Mouse (Mus musculus) kidney, postnatal 14 days (tissue): ENCODE data around the gene Atp5j2.
A peak's percentile ranks its signal among the peaks of the same experiment; 100 is the strongest.

ENCODE experiments used
- DNase-seq: peaks from one replicate; pipeline ENCODE4 v3.0.0; 2022; ENCODE audit warnings: mixed read lengths

The Atp5j2 gene

GRCm38 (mm10) chr5:145200387-145200786 is 8.5 kb upstream of the Atp5j2 start:
- no peak for DNase-seq

GRCm38 (mm10) chr5:145190875-145191798 is 725 bp downstream of the Atp5j2 start:
- DNase-seq: peak; percentile 95

- DNase-seq: no peak
These were observed 1.5 kb downstream of the Atp5j2 start for GRCm38 (mm10) chr5:145190373-145190772.

GRCm38 (mm10) chr5:145189416-145189815 is 2.4 kb downstream of the Atp5j2 start:
- DNase-seq: no peak

- DNase-seq: no peak
These were observed 6.6 kb downstream of the Atp5j2 start for GRCm38 (mm10) chr5:145185244-145185643.

- DNase-seq: no peak
These were observed 13.3 kb downstream of the Atp5j2 start for GRCm38 (mm10) chr5:145178461-145178980.

GRCm38 (mm10) chr5:145167306-145167661 is 24.6 kb downstream of the Atp5j2 start:
- DNase-seq: no peak

GRCm38 (mm10) chr5:145166536-145167305 is 25.1 kb downstream of the Atp5j2 start, which contains the start of the genes Ptcd1 and Cpsf4:
TSS of gene Ptcd1 (minus strand) at chr5:145167108.
TSS of gene Cpsf4 (plus strand) at chr5:145167213.
- peak; percentile 99 for DNase-seq

- no peak for DNase-seq
These were observed 26.7 kb downstream of the Atp5j2 start for GRCm38 (mm10) chr5:145165184-145165583.

- DNase-seq: peak; percentile 24
These were observed 27.2 kb downstream of the Atp5j2 start for GRCm38 (mm10) chr5:145164710-145165109.

- no peak for DNase-seq
These were observed 30.5 kb downstream of the Atp5j2 start for GRCm38 (mm10) chr5:145161361-145161760.

GRCm38 (mm10) chr5:145152690-145153089 is 39.2 kb downstream of the Atp5j2 start:
- DNase-seq: no peak

GRCm38 (mm10) chr5:145149294-145149693 is 42.6 kb downstream of the Atp5j2 start:
- DNase-seq: no peak

GRCm38 (mm10) chr5:145147748-145148147 is 44.1 kb downstream of the Atp5j2 start:
- peak; percentile 44 for DNase-seq

- no peak for DNase-seq
These were observed 51.3 kb downstream of the Atp5j2 start for GRCm38 (mm10) chr5:145140611-145141010.

- DNase-seq: peak; percentile 95
These were observed 52.0 kb downstream of the Atp5j2 start, which contains the start of the genes Pdap1 and Bud31 for GRCm38 (mm10) chr5:145139571-145140519. TSS of gene Pdap1 (minus strand) at chr5:145140238. TSS of gene Bud31 (plus strand) at chr5:145140362.

GRCm38 (mm10) chr5:145138836-145139235 is 53.0 kb downstream of the Atp5j2 start:
- DNase-seq: no peak
